Mouse (Mus musculus): ENCODE results near the gene Prima1. TPM values are rescaled to one million over a fixed set of nuclear protein-coding genes. Genes with fewer than 3 reads are reported as not detected.

Gene Prima1
- 0.80 and 1.6 TPM in 2 replicates for polyA plus RNA-seq (2016; fragmentation: Nextera tagmentation; extraction: Ambion mirVana)

- peaks cover 16% of the 10 kb centered on the region for H3K4me1 ChIP-seq
- peak within 1 kb of the TSS; percentile 49 for H3K27ac ChIP-seq
- peak within 1 kb of the TSS; percentile 77 for H3K4me3 ChIP-seq
- no peaks in the 10 kb centered on the region for H3K36me3 ChIP-seq
- peak within 1 kb of the TSS; percentile 80 for H3K9ac ChIP-seq
- H3K27me3 ChIP-seq = peaks cover 24% of the 10 kb centered on the region
- under 1% methylated on average over 37 of the region's 54 CpGs for WGBS
- H3K9me3 ChIP-seq (replicated peaks) = no peaks in the 10 kb centered on the region
- ATAC-seq (ENCODE audit: low FRiP score) = peak; percentile 80
- H3K4me2 ChIP-seq (replicated peaks) = peak within 1 kb of the TSS; percentile 97
Observed at GRCm38 (mm10) chr12:103242083-103242581, at the start of gene Prima1. TSS of gene Prima1 (minus strand) at chr12:103242150.

GRCm38 (mm10) chr12:103287276-103287675 is 45.3 kb upstream of the Prima1 start:
- peaks cover 6% of the 10 kb centered on the region; the same call in 1 of the 2 replicates for H3K4me1 ChIP-seq
- H3K9me3 ChIP-seq (replicated peaks) = no peaks in the 10 kb centered on the region
- no peak overlapping the region for H3K4me2 ChIP-seq (replicated peaks)
- 72% methylated on average over 4 of the region's 4 CpGs for WGBS
- no peak overlapping the region for H3K27ac ChIP-seq
- no peak overlapping the region for H3K9ac ChIP-seq
- no peak; the same call in 1 of the 2 replicates for ATAC-seq (ENCODE audit: low FRiP score)
- H3K36me3 ChIP-seq = no peaks in the 10 kb centered on the region
- no peaks in the 10 kb centered on the region for H3K27me3 ChIP-seq
- no peak overlapping the region for H3K4me3 ChIP-seq

- H3K36me3 ChIP-seq = no peaks in the 10 kb centered on the region
- no peaks in the 10 kb centered on the region for H3K4me1 ChIP-seq
- no peaks in the 10 kb centered on the region for H3K9me3 ChIP-seq (replicated peaks)
- WGBS = 83% methylated on average over 3 of the region's 3 CpGs
- H3K9ac ChIP-seq = no peak overlapping the region
- ATAC-seq (ENCODE audit: low FRiP score) = no peak
- H3K27me3 ChIP-seq = no peaks in the 10 kb centered on the region
- H3K4me2 ChIP-seq (replicated peaks) = no peak overlapping the region
- H3K4me3 ChIP-seq = no peak overlapping the region
- no peak overlapping the region for H3K27ac ChIP-seq
Observed at GRCm38 (mm10) chr12:103283411-103283810, 41.5 kb upstream of the Prima1 start.

- no peaks in the 10 kb centered on the region for H3K4me1 ChIP-seq
- no peak overlapping the region for H3K4me2 ChIP-seq (replicated peaks)
- no peaks in the 10 kb centered on the region for H3K27me3 ChIP-seq
- H3K36me3 ChIP-seq = no peaks in the 10 kb centered on the region
- no peak overlapping the region for H3K4me3 ChIP-seq
- no peak for ATAC-seq (ENCODE audit: low FRiP score)
- H3K9ac ChIP-seq = no peak overlapping the region
- WGBS = 66% methylated on average over 6 of the region's 6 CpGs
- H3K27ac ChIP-seq = no peak overlapping the region
- H3K9me3 ChIP-seq (replicated peaks) = peaks cover 1% of the 10 kb centered on the region; the same call in 1 of the 2 replicates
Observed at GRCm38 (mm10) chr12:103282936-103283335, 41.0 kb upstream of the Prima1 start.

- Histone ChIP-seq H3K4me3 (no peak overlapping the region), H3K9ac (no peak overlapping the region), H3K4me1 (no peaks in the 10 kb centered on the region), H3K9me3 (replicated peaks) (peaks cover 9% of the 10 kb centered on the region; the same call in 1 of the 2 replicates), H3K36me3 (no peaks in the 10 kb centered on the region), H3K27ac (no peak overlapping the region), H3K27me3 (no peaks in the 10 kb centered on the region), H3K4me2 (replicated peaks) (no peak overlapping the region)
- WGBS = 69% methylated on average over 4 of the region's 4 CpGs
- ATAC-seq (ENCODE audit: low FRiP score) = no peak
Observed at GRCm38 (mm10) chr12:103281912-103282311, 40.0 kb upstream of the Prima1 start.

- ATAC-seq (ENCODE audit: low FRiP score) = no peak
- no peak overlapping the region for H3K27ac ChIP-seq
- no peaks in the 10 kb centered on the region for H3K27me3 ChIP-seq
- WGBS = 75% methylated on average over 2 of the region's 2 CpGs
- H3K36me3 ChIP-seq = no peaks in the 10 kb centered on the region
- no peak overlapping the region for H3K9ac ChIP-seq
- no peak overlapping the region for H3K4me3 ChIP-seq
- peaks cover 9% of the 10 kb centered on the region; the same call in 1 of the 2 replicates for H3K9me3 ChIP-seq (replicated peaks)
- no peaks in the 10 kb centered on the region for H3K4me1 ChIP-seq
- H3K4me2 ChIP-seq (replicated peaks) = no peak overlapping the region
Observed at GRCm38 (mm10) chr12:103281491-103281890, 39.5 kb upstream of the Prima1 start.

GRCm38 (mm10) chr12:103276422-103276821 is 34.5 kb upstream of the Prima1 start:
- Histone ChIP-seq H3K9me3 (replicated peaks) (peaks cover 9% of the 10 kb centered on the region; the same call in 1 of the 2 replicates), H3K27me3 (no peaks in the 10 kb centered on the region), H3K9ac (no peak overlapping the region), H3K4me1 (no peaks in the 10 kb centered on the region), H3K27ac (no peak overlapping the region), H3K36me3 (no peaks in the 10 kb centered on the region), H3K4me2 (replicated peaks) (no peak overlapping the region), H3K4me3 (no peak overlapping the region)
- 82% methylated on average over 4 of the region's 4 CpGs for WGBS
- ATAC-seq (ENCODE audit: low FRiP score) = no peak

- no peaks in the 10 kb centered on the region for H3K27me3 ChIP-seq
- no peak overlapping the region for H3K9ac ChIP-seq
- H3K4me2 ChIP-seq (replicated peaks) = no peak overlapping the region
- H3K36me3 ChIP-seq = no peaks in the 10 kb centered on the region
- no peaks in the 10 kb centered on the region for H3K4me1 ChIP-seq
- WGBS = 92% methylated on average over 2 of the region's 2 CpGs
- H3K27ac ChIP-seq = no peak overlapping the region
- ATAC-seq (ENCODE audit: low FRiP score) = no peak
- peaks cover 9% of the 10 kb centered on the region; the same call in 1 of the 2 replicates for H3K9me3 ChIP-seq (replicated peaks)
- H3K4me3 ChIP-seq = no peak overlapping the region
Observed at GRCm38 (mm10) chr12:103273732-103274131, 31.8 kb upstream of the Prima1 start.

- H3K27ac ChIP-seq = no peak overlapping the region
- peaks cover 8% of the 10 kb centered on the region; the same call in 1 of the 2 replicates for H3K9me3 ChIP-seq (replicated peaks)
- H3K4me1 ChIP-seq = no peaks in the 10 kb centered on the region
- H3K9ac ChIP-seq = no peak overlapping the region
- H3K36me3 ChIP-seq = no peaks in the 10 kb centered on the region
- no peak for ATAC-seq (ENCODE audit: low FRiP score)
- WGBS = 68% methylated on average over 6 of the region's 6 CpGs
- H3K4me2 ChIP-seq (replicated peaks) = no peak overlapping the region
- H3K27me3 ChIP-seq = no peaks in the 10 kb centered on the region
- H3K4me3 ChIP-seq = no peak overlapping the region
Observed at GRCm38 (mm10) chr12:103273051-103273450, 31.1 kb upstream of the Prima1 start.

GRCm38 (mm10) chr12:103272176-103272575 is 30.2 kb upstream of the Prima1 start:
- 95% methylated on average over 3 of the region's 3 CpGs for WGBS
- no peak overlapping the region for H3K4me3 ChIP-seq

GRCm38 (mm10) chr12:103266605-103267004 is 24.7 kb upstream of the Prima1 start:
- Histone ChIP-seq H3K4me2 (replicated peaks) (no peak overlapping the region), H3K27ac (no peak overlapping the region), H3K9me3 (replicated peaks) (no peaks in the 10 kb centered on the region), H3K27me3 (no peaks in the 10 kb centered on the region), H3K9ac (no peak overlapping the region), H3K4me1 (no peaks in the 10 kb centered on the region), H3K36me3 (no peaks in the 10 kb centered on the region), H3K4me3 (no peak overlapping the region)
- no peak for ATAC-seq (ENCODE audit: low FRiP score)
- WGBS = 36% methylated on average over 3 of the region's 3 CpGs

More at GRCm38 (mm10) chr12:103272176-103272575, 30.2 kb upstream of the Prima1 start:
- H3K27me3 ChIP-seq = no peaks in the 10 kb centered on the region
- no peaks in the 10 kb centered on the region for H3K4me1 ChIP-seq
- H3K4me2 ChIP-seq (replicated peaks) = no peak overlapping the region
- no peak for ATAC-seq (ENCODE audit: low FRiP score)
- no peak overlapping the region for H3K27ac ChIP-seq
- H3K36me3 ChIP-seq = no peaks in the 10 kb centered on the region
- no peaks in the 10 kb centered on the region for H3K9me3 ChIP-seq (replicated peaks)
- H3K9ac ChIP-seq = no peak overlapping the region

- Histone ChIP-seq H3K4me3 (no peak overlapping the region), H3K9ac (no peak overlapping the region), H3K27ac (no peak overlapping the region), H3K36me3 (no peaks in the 10 kb centered on the region), H3K27me3 (no peaks in the 10 kb centered on the region), H3K4me2 (replicated peaks) (no peak overlapping the region), H3K9me3 (replicated peaks) (no peaks in the 10 kb centered on the region), H3K4me1 (no peaks in the 10 kb centered on the region)
- 62% methylated on average over 13 of the region's 13 CpGs for WGBS
- no peak for ATAC-seq (ENCODE audit: low FRiP score)
Observed at GRCm38 (mm10) chr12:103262017-103262865, 20.3 kb upstream of the Prima1 start.

Measured in hindbrain, embryonic 12.5 days (tissue).